Mouse (Mus musculus) forebrain, postnatal 0 days (tissue): ENCODE data around the gene Pcsk4. TPM values are rescaled to one million over a fixed set of nuclear protein-coding genes. Genes with fewer than 3 reads are reported as not detected.

Experiments used
- ATAC-seq: fragments of 200-750 bp; cut with Nextera tagmentation; 2 replicates; pipeline ENCODE4 v1.8.0; 2017; ENCODE audit warnings: mild to moderate bottlenecking, moderate library complexity
- DNase-seq: peaks from one replicate; pipeline ENCODE4 v3.0.0-alpha.2; 2015
- H3K27ac ChIP-seq: fragments of 300-500 bp; sonication (generic); 2 replicates; pipeline ENCODE4 v1.5.1; 2014; ENCODE audit warnings: low read depth, mild to moderate bottlenecking, antibody characterized with exemption, low read length, moderate library complexity, mixed read lengths
- H3K27me3 ChIP-seq: fragments of 300-500 bp; sonication (generic); 2 replicates; pipeline ENCODE4 v1.6.1; 2014; ENCODE audit warnings: mild to moderate bottlenecking, low read length, mixed read lengths; ENCODE audit not compliant: insufficient read depth
- H3K36me3 ChIP-seq: fragments of 300-500 bp; sonication (generic); 2 replicates; pipeline ENCODE4 v1.6.1; 2014; ENCODE audit warnings: mild to moderate bottlenecking, moderate library complexity; ENCODE audit not compliant: insufficient read depth
- H3K4me1 ChIP-seq: fragments of 300-500 bp; sonication (generic); 2 replicates; pipeline ENCODE4 v1.6.1; 2014; ENCODE audit warnings: antibody characterized with exemption; ENCODE audit not compliant: insufficient read depth
- H3K4me2 ChIP-seq: fragments of 300-500 bp; sonication (generic); 2 replicates; pipeline ENCODE4 v1.6.1; 2014; ENCODE audit warnings: low read depth, mild to moderate bottlenecking, moderate library complexity
- H3K4me3 ChIP-seq: fragments of 300-500 bp; sonication (generic); 2 replicates; pipeline ENCODE4 v1.5.1; 2014; ENCODE audit warnings: low read depth, low read length, mixed read lengths
- H3K9ac ChIP-seq: fragments of 300-500 bp; sonication (generic); 2 replicates; pipeline ENCODE4 v1.6.1; 2014; ENCODE audit warnings: mild to moderate bottlenecking
- H3K9me3 ChIP-seq: fragments of 300-500 bp; sonication (generic); 2 replicates; pipeline ENCODE4 v1.6.1; 2016; ENCODE audit warnings: low read length
- CTCF ChIP-seq: sonication (generic); IDR thresholded peaks from 2 replicates; pipeline ENCODE4 v1.5.1; 2016; ENCODE audit warnings: antibody characterized with exemption, control low read depth, low read depth
- WGBS: fragments of 180-500 bp; shearing (Covaris S2); extraction: QIAGEN DNeasy Blood & Tissue Kit; methylation state at CpG from one replicate; pipeline ENCODE4 v1.1.7; 2014; 5-methylcytosine and 5-hydroxymethylcytosine counted together
- polyA plus RNA-seq: library from polyadenylated mRNA; unstranded; fragments of >200 nt; fragmentation: Nextera tagmentation; extraction: Ambion mirVana; gene quantifications from 2 replicates; pipeline ENCODE4 v1.2.1, GENCODE M21; 2015
- total RNA-seq: library from RNA; depleted of rRNA; stranded (reverse); fragments of >200 nt; gene quantifications from 2 replicates; pipeline ENCODE4 v1.2.3, GENCODE M21; 2014

Pcsk4 gene
- total and polyA plus RNA-seq, 2 experiments from 2014 or later = 3.8 to 7.4 TPM

- Histone ChIP-seq H3K9ac (peak overlapping the region; percentile 73), H3K27me3 (no peaks in the 10 kb centered on the region), H3K36me3 (peaks cover 22% of the 10 kb centered on the region), H3K9me3 (no peaks in the 10 kb centered on the region), H3K4me1 (peaks cover 46% of the 10 kb centered on the region), H3K4me3 (no peak overlapping the region), H3K4me2 (peak overlapping the region; percentile 89), H3K27ac (peak overlapping the region; percentile 99; the same call in 1 of the 2 replicates)
- no peak for TF ChIP-seq CTCF
- 79% methylated on average over 8 of the region's 8 CpGs for WGBS
- no peak for DNase-seq
- ATAC-seq = no peak
Observed at GRCm38 (mm10) chr10:80297526-80298133, 31.7 kb downstream of the Pcsk4 start.

GRCm38 (mm10) chr10:80296824-80297223 is 32.5 kb downstream of the Pcsk4 start:
- Histone ChIP-seq H3K9me3 (no peaks in the 10 kb centered on the region), H3K36me3 (peaks cover 15% of the 10 kb centered on the region), H3K27me3 (no peaks in the 10 kb centered on the region), H3K27ac (peak overlapping the region; percentile 99), H3K4me2 (peak overlapping the region; percentile 78), H3K9ac (peak overlapping the region; percentile 73), H3K4me1 (peaks cover 40% of the 10 kb centered on the region), H3K4me3 (peak overlapping the region; percentile 47)
- WGBS = 77% methylated on average over 5 of the region's 5 CpGs
- TF ChIP-seq CTCF = no peak
- ATAC-seq (no peak), DNase-seq (no peak)

- under 1% methylated on average over 26 of the region's 26 CpGs for WGBS
- Histone ChIP-seq H3K27ac (peak within 1 kb of the TSS; percentile 99), H3K27me3 (no peaks in the 10 kb centered on the region), H3K4me1 (peaks cover 38% of the 10 kb centered on the region), H3K9me3 (no peaks in the 10 kb centered on the region), H3K4me3 (peak within 1 kb of the TSS; percentile 47), H3K9ac (peak within 1 kb of the TSS; percentile 73), H3K4me2 (peak within 1 kb of the TSS; percentile 78), H3K36me3 (peaks cover 15% of the 10 kb centered on the region)
- peak; percentile 75 for TF ChIP-seq CTCF
- DNase-seq = peak; percentile 94
- ATAC-seq = peak; percentile 61
Observed at GRCm38 (mm10) chr10:80295618-80296425, 33.5 kb downstream of the Pcsk4 start, which contains the start of gene Apc2. Apc2 (plus strand) TSS chr10:80295977.

- 42% methylated on average over 7 of the region's 7 CpGs for WGBS
- DNase-seq = no peak
- Histone ChIP-seq H3K4me2 (no peak overlapping the region; the same call in 1 of the 2 replicates), H3K4me3 (no peak overlapping the region), H3K9ac (peak overlapping the region; percentile 33; the same call in 1 of the 2 replicates), H3K27ac (peak overlapping the region; percentile 99), H3K27me3 (no peaks in the 10 kb centered on the region), H3K9me3 (no peaks in the 10 kb centered on the region), H3K4me1 (peaks cover 32% of the 10 kb centered on the region), H3K36me3 (peaks cover 15% of the 10 kb centered on the region)
- no peak for ATAC-seq
- no peak for TF ChIP-seq CTCF
Observed at GRCm38 (mm10) chr10:80294788-80295303, 34.5 kb downstream of the Pcsk4 start.

- no peak overlapping the region for H3K4me3 ChIP-seq
- H3K4me1 ChIP-seq = peaks cover 32% of the 10 kb centered on the region
- no peak for TF ChIP-seq CTCF
- no peak for DNase-seq
- no peak overlapping the region for H3K27ac ChIP-seq
- no peaks in the 10 kb centered on the region for H3K9me3 ChIP-seq
- no peak overlapping the region for H3K4me2 ChIP-seq
- peaks cover 15% of the 10 kb centered on the region for H3K36me3 ChIP-seq
- no peak for ATAC-seq
- WGBS = 68% methylated on average over 4 of the region's 4 CpGs
- H3K9ac ChIP-seq = no peak overlapping the region
- no peaks in the 10 kb centered on the region for H3K27me3 ChIP-seq
Observed at GRCm38 (mm10) chr10:80294311-80294710, 35.0 kb downstream of the Pcsk4 start.

- H3K9me3 ChIP-seq = no peaks in the 10 kb centered on the region
- 20% methylated on average over 14 of the region's 14 CpGs for WGBS
- ATAC-seq (no peak), DNase-seq (no peak)
- peak overlapping the region; percentile 99 for H3K9ac ChIP-seq
- 0 out of 2 replicates have a peak overlapping the region, but pooled peaks have one; percentile 95 for H3K27ac ChIP-seq
- no peaks in the 10 kb centered on the region for H3K27me3 ChIP-seq
- H3K36me3 ChIP-seq = peaks cover 25% of the 10 kb centered on the region
- H3K4me1 ChIP-seq = peaks cover 29% of the 10 kb centered on the region
- TF ChIP-seq CTCF = peak; percentile 31
- H3K4me3 ChIP-seq = peak overlapping the region; percentile 81
- peak overlapping the region; percentile 86 for H3K4me2 ChIP-seq
Observed at GRCm38 (mm10) chr10:80293325-80293724, 36.0 kb downstream of the Pcsk4 start.
